Mouse (Mus musculus) neural tube, embryonic 15.5 days (tissue): ENCODE results near the gene Esrra. TPM values are rescaled to one million over a fixed set of nuclear protein-coding genes. Genes with fewer than 3 reads are reported as not detected.

ENCODE experiments used
- ATAC-seq: fragments of 200-750 bp; cut with Nextera tagmentation; 2 replicates; pipeline ENCODE4 v1.8.0; 2017; ENCODE audit warnings: mild to moderate bottlenecking, moderate TSS enrichment, moderate library complexity; ENCODE audit not compliant: low FRiP score
- H3K27ac ChIP-seq: fragments of 300-500 bp; sonication (generic); replicated peaks from 2 replicates; pipeline ENCODE4 v1.5.1; 2015; ENCODE audit warnings: mild to moderate bottlenecking, inconsistent platforms
- H3K27me3 ChIP-seq: fragments of 300-500 bp; sonication (generic); replicated peaks from 2 replicates; pipeline ENCODE4 v1.6.1; 2015; ENCODE audit warnings: inconsistent platforms
- H3K36me3 ChIP-seq: fragments of 300-500 bp; sonication (generic); 2 replicates; pipeline ENCODE4 v1.6.1; 2015; ENCODE audit warnings: inconsistent platforms
- H3K4me1 ChIP-seq: fragments of 300-500 bp; sonication (generic); 2 replicates; pipeline ENCODE4 v1.6.1; 2015; ENCODE audit warnings: inconsistent platforms
- H3K4me2 ChIP-seq: fragments of 300-500 bp; sonication (generic); 2 replicates; pipeline ENCODE4 v1.6.1; 2015; ENCODE audit warnings: inconsistent platforms, mild to moderate bottlenecking, moderate library complexity
- H3K4me3 ChIP-seq: fragments of 300-500 bp; sonication (generic); replicated peaks from 2 replicates; pipeline ENCODE4 v1.5.1; 2015; ENCODE audit warnings: mild to moderate bottlenecking, inconsistent platforms
- H3K9ac ChIP-seq: fragments of 300-500 bp; sonication (generic); replicated peaks from 2 replicates; pipeline ENCODE4 v1.6.1; 2015; ENCODE audit warnings: mild to moderate bottlenecking, inconsistent platforms
- H3K9me3 ChIP-seq: fragments of 300-500 bp; sonication (generic); replicated peaks from 2 replicates; pipeline ENCODE4 v1.6.1; 2016; ENCODE audit warnings: inconsistent platforms
- WGBS: fragments of 180-500 bp; shearing (Covaris S2); methylation state at CpG from one replicate; pipeline ENCODE4 v1.1.7; 2015; ENCODE audit warnings: mixed read lengths; 5-methylcytosine and 5-hydroxymethylcytosine counted together
- polyA plus RNA-seq: library from polyadenylated mRNA; unstranded; fragments of >200 nt; fragmentation: Nextera tagmentation; extraction: Ambion mirVana; gene quantifications from 2 replicates; pipeline ENCODE4 v1.2.1, GENCODE M21; 2015

The Esrra gene
- polyA plus RNA-seq, 1 experiment from 2014 or later: 17.1 TPM

DNA sequence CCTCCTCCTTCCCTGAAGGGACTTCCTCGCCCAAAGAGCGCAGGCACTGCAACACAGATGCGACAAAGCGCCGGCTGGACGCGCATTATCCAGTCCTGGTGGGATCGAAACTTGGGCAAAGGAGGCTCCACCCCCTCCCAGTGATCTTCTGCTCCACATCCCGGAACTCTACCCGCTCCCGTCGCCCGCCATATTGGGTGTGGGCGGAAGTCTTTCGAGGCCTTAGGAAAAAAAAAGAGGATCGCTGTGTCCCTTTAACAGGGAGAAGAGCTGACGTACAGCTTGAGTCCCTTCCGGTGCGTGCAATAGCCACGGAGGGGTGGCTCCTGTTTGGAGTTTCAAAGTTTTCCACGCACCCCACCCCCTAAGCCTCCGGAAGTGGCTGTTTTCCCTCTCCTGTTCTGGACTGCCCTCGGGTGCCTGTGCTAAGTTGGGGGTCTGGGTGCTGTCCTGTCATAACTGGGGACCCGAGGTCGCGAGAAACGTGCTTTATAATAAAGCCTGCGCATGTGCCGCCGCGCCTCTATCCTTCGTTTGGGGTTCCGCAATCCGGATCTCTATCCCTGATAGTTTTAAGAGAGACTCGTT lies 29.9 kb upstream of the Esrra start:
- Histone ChIP-seq H3K4me3 (peak overlapping the region; percentile 56), H3K4me1 (peaks cover 33% of the 10 kb centered on the region), H3K27ac (peak overlapping the region; percentile 90), H3K27me3 (no peaks in the 10 kb centered on the region), H3K9me3 (no peaks in the 10 kb centered on the region), H3K4me2 (peak overlapping the region; percentile 99), H3K9ac (peak overlapping the region; percentile 58), H3K36me3 (peaks cover 15% of the 10 kb centered on the region; the same call in 1 of the 2 replicates)
- peak; percentile 88 for ATAC-seq
- under 1% methylated on average over 35 of the region's 35 CpGs for WGBS

DNA sequence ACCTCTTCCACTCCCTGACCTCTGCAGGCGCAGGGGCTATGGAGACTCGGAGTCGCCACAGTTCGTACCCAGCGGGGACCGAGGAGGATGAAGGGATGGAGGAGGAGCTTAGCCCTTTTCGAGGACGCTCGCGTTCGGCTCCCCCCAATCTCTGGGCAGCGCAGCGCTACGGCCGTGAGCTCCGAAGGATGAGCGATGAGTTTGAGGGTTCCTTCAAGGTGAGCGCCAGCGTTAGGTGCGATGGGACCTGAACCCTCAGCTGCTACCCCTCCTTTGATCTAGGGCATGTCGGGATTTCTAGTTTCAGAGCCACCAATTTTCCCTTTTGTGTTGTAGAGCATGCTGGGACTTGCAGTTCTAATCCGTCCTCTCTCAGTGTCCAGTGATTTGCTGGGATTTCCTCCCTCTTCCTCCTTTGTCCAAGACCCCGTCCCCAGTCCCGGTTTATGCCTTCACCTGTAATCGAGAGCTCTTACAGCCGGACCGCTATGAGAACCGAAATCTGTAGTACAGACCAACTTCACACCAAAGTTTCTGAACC lies 29.1 kb upstream of the Esrra start:
- peak overlapping the region; percentile 99 for H3K4me2 ChIP-seq
- WGBS: under 1% methylated on average over 28 of the region's 28 CpGs
- H3K4me1 ChIP-seq: peaks cover 33% of the 10 kb centered on the region
- ATAC-seq: peak; percentile 70
- peak overlapping the region; percentile 90 for H3K27ac ChIP-seq
- no peaks in the 10 kb centered on the region for H3K9me3 ChIP-seq
- peak overlapping the region; percentile 58 for H3K9ac ChIP-seq
- H3K36me3 ChIP-seq: peaks cover 18% of the 10 kb centered on the region; the same call in 1 of the 2 replicates
- H3K27me3 ChIP-seq: no peaks in the 10 kb centered on the region
- H3K4me3 ChIP-seq: peak overlapping the region; percentile 56

DNA sequence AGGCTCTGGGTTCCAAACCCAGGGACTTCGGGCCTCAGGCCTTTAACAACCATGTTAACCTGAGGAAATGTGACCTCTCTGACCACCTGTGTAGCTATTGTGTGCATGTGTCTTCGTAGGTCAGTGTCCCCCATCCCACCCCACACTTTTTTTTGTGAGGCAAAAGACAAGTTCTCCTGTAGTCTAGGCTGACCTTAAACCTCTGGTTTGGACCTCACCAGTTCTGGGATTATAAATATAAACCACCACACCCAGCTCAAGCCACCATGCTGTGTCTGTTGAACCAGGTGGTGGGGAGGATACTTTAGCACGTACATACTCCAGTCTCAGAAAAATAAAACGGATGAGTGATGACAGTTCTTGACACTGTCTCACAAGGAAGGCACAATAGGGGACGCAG lies 28.3 kb upstream of the Esrra start:
- Histone ChIP-seq H3K4me3 (peak overlapping the region; percentile 56), H3K9me3 (no peaks in the 10 kb centered on the region), H3K27me3 (no peaks in the 10 kb centered on the region), H3K36me3 (peaks cover 14% of the 10 kb centered on the region; the same call in 1 of the 2 replicates), H3K27ac (peak overlapping the region; percentile 90), H3K4me1 (peaks cover 33% of the 10 kb centered on the region), H3K9ac (peak overlapping the region; percentile 58), H3K4me2 (peak overlapping the region; percentile 99)
- WGBS: 53% methylated on average over 5 of the region's 5 CpGs
- 0 out of 2 replicates have a peak, but pooled peaks have one; percentile 0 for ATAC-seq

DNA sequence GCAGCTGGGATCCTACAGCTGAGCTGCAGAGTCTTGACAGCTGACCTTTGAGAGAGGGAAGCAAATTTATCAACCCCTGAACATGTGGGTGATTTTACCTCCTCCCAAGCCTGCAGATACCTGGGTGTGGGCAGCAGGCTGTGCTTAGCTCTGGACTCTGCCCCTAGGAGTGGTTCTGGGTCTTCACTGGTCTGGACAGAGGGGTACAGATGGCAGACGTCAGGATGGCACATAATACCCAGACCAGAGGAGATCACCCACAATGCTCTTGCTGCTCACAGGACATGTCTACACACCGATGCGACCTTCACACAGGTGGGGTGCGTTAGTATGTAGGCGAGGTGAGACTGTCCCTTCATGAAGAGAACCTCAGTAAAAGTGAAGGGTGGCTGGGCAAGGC lies 27.9 kb upstream of the Esrra start:
- H3K9me3 ChIP-seq: no peaks in the 10 kb centered on the region
- no peak for ATAC-seq
- no peaks in the 10 kb centered on the region for H3K27me3 ChIP-seq
- H3K9ac ChIP-seq: no peak overlapping the region
- H3K4me1 ChIP-seq: peaks cover 33% of the 10 kb centered on the region
- no peak overlapping the region for H3K27ac ChIP-seq
- no peak overlapping the region for H3K4me3 ChIP-seq
- peak overlapping the region; percentile 99 for H3K4me2 ChIP-seq
- WGBS: 88% methylated on average over 5 of the region's 5 CpGs
- peaks cover 11% of the 10 kb centered on the region; the same call in 1 of the 2 replicates for H3K36me3 ChIP-seq

DNA sequence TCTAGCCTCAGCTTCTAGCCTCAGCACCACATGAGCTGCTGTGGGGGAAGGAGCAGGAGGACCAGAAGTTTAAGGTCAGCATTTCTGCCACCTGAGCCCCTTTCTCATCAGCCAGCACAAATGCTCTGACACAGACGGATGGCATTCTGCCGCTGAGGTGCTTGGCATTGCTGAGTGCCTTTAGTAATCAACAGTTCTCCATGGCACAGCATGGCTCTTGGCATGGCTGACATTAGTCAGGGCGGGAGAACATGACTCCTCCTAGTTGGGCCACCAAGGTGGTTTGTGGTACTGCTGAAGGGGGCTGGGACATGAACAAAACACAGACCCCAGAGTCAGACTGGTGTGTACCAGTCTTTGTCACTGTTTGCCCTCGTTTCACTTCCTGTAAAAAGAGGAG lies 26.6 kb upstream of the Esrra start:
- Histone ChIP-seq H3K4me3 (no peak overlapping the region), H3K4me1 (peaks cover 38% of the 10 kb centered on the region), H3K9ac (no peak overlapping the region), H3K4me2 (no peak overlapping the region), H3K27ac (no peak overlapping the region), H3K9me3 (no peaks in the 10 kb centered on the region), H3K36me3 (peaks cover 11% of the 10 kb centered on the region; the same call in 1 of the 2 replicates), H3K27me3 (no peaks in the 10 kb centered on the region)
- no peak for ATAC-seq
- WGBS: 74% methylated on average over 4 of the region's 4 CpGs

DNA sequence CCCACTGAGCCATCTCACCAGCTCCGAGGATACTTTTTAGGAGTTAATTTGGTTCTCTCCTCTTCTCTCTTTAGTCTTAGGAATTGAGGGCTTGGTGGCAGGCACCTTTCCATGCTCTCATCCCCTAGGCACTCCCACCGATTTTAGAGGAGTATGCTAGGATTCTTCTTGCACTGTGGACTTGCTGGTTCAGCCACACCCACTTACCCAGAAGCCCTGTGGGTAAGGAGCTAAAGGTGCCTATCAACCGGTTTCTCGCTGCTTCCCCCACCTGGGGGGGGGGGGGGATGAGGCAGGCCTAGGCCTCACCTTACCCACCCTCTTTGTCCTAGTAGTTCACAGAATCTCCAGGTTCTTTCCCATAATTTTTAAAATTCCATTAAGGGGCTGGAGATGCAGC lies 26.1 kb upstream of the Esrra start:
- no peak overlapping the region for H3K4me2 ChIP-seq
- WGBS: 45% methylated on average over 4 of the region's 4 CpGs
- no peaks in the 10 kb centered on the region for H3K27me3 ChIP-seq
- no peaks in the 10 kb centered on the region for H3K9me3 ChIP-seq
- no peak for ATAC-seq
- no peak overlapping the region for H3K9ac ChIP-seq
- H3K27ac ChIP-seq: no peak overlapping the region
- H3K4me3 ChIP-seq: no peak overlapping the region
- peaks cover 38% of the 10 kb centered on the region for H3K4me1 ChIP-seq
- peaks cover 11% of the 10 kb centered on the region; the same call in 1 of the 2 replicates for H3K36me3 ChIP-seq

DNA sequence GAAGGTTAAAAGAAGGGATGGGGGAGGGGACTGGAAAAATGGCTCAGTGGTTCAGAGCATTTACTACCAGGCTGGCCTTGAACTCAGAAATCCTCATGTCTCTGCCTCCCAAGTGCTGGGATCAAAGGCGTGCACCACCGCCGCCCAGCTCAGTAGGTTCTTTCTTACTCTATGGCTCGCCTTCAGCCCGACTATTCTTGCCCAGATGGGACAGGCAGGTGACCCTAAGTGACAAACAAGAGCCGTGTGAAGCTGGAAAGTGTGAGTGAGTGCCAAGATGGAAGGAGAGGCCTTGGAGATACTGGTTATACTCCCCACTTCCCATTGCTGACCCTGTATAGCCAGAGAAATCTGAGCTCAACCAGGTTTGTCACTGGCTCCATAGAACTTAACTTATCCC lies 22.1 kb upstream of the Esrra start:
- no peaks in the 10 kb centered on the region for H3K27me3 ChIP-seq
- peaks cover 11% of the 10 kb centered on the region; the same call in 1 of the 2 replicates for H3K36me3 ChIP-seq
- no peaks in the 10 kb centered on the region for H3K9me3 ChIP-seq
- no peak overlapping the region for H3K9ac ChIP-seq
- H3K27ac ChIP-seq: no peak overlapping the region
- H3K4me3 ChIP-seq: no peak overlapping the region
- 91% methylated on average over 6 of the region's 6 CpGs for WGBS
- peaks cover 43% of the 10 kb centered on the region for H3K4me1 ChIP-seq
- ATAC-seq: no peak
- 0 out of 2 replicates have a peak overlapping the region, but pooled peaks have one; percentile 5 for H3K4me2 ChIP-seq

DNA sequence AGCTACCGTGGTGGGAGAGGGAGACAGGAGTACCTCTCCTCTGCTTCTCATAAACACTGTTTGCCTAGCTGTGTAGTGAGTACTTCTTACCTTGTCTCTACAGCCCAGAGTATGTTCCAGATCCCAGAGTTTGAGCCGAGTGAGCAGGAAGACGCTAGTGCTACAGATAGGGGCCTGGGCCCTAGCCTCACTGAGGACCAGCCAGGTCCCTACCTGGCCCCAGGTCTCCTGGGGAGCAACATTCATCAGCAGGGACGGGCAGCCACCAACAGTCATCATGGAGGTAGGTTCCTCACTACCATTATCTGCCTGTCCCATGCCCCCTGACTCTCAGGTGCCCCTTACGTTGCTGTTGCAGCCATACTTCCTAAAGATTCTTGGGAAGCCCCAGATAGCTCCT lies 21.2 kb upstream of the Esrra start:
- no peak; the same call in 1 of the 2 replicates for ATAC-seq
- peak overlapping the region; percentile 99 for H3K4me2 ChIP-seq
- H3K27me3 ChIP-seq: 0 out of 2 replicates have a peak, but pooled peaks cover 1% of the 10 kb centered on the region
- peaks cover 14% of the 10 kb centered on the region; the same call in 1 of the 2 replicates for H3K36me3 ChIP-seq
- H3K9ac ChIP-seq: peak overlapping the region; percentile 97
- peaks cover 53% of the 10 kb centered on the region for H3K4me1 ChIP-seq
- H3K27ac ChIP-seq: peak overlapping the region; percentile 96
- H3K4me3 ChIP-seq: peak overlapping the region; percentile 78
- no peaks in the 10 kb centered on the region for H3K9me3 ChIP-seq
- 32% methylated on average over 5 of the region's 5 CpGs for WGBS

DNA sequence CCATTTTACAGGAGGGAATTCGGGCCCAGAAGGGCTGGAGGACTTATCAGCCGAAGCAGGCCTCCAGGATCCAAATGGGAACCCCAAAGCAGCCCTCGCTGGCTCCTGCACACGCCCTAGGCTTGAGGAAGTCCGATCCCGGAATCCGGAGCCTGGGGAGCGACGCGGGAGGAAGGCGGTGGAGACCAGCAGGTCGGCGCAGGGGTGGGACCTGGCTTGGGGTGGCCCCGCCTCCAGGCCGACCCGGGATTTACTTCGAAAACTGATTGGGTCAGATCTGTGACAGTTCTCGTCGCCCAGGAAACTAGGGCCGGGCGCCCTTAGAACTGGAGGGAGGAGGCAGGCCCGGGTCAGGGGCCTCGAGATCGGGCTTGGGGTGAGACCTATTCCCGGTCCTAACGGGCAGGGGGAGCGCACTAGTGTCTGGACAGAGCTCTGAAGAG lies 20.7 kb upstream of the Esrra start, which contains the start of gene Gpr137:
TSS of gene Gpr137 (minus strand) at position 232 of the 443 bp plus-strand sequence.
- Histone ChIP-seq H3K36me3 (peaks cover 17% of the 10 kb centered on the region; the same call in 1 of the 2 replicates), H3K27me3 (peaks cover 5% of the 10 kb centered on the region; the same call in 1 of the 2 replicates), H3K4me1 (peaks cover 56% of the 10 kb centered on the region), H3K27ac (peak within 1 kb of the TSS; percentile 96), H3K4me3 (peak within 1 kb of the TSS; percentile 78), H3K4me2 (peak within 1 kb of the TSS; percentile 99), H3K9me3 (no peaks in the 10 kb centered on the region), H3K9ac (peak within 1 kb of the TSS; percentile 97)
- under 1% methylated on average over 27 of the region's 27 CpGs for WGBS
- ATAC-seq: peak; percentile 87

DNA sequence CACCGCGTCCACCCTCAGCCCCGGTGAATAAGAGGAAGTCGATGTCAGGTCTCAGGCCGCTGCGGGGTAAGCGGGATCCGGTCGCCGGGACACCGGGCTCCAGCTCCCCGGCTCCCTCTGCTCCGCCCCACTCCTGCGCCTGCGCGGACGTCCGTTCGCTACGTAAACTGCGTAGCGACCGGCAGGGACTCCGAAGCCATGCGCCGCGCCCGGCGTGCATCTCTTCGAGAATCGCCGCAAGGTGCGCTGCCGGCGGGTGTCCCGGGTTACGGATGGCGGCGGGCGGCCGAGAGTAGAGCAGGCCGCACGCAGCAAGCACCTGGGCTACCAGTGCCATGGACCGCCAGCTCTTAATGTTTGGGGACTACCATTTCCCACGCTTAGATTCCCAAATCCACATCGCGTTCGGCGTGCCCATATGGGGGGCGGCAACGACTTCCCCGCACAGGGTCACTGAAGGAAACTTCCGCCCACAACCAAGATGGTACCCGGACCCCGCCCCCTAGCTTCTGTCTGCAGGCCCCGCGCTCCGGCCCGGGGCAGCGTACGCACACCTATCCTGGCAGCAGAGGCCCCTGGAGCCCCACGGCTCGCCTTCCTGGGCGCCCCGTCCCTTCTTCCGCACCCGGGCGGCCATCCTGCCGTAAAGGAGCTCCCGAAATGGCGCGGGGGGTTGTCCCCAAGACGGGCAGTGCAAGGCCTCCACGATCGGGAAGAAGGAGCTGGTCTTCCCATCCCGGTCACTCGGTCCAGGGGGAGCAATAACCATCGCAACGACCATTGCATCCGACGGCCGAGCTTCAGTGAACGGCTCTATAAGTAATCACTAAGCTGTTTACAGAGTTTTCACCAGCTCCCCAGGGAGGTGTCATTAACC lies 20.0 kb upstream of the Esrra start, which contains the start of gene Bad:
TSS of gene Bad (plus strand) at position 490 of the 877 bp plus-strand sequence.
- Histone ChIP-seq H3K4me3 (peak within 1 kb of the TSS; percentile 78), H3K9ac (peak within 1 kb of the TSS; percentile 97), H3K27ac (peak within 1 kb of the TSS; percentile 96), H3K36me3 (peaks cover 15% of the 10 kb centered on the region; the same call in 1 of the 2 replicates), H3K4me1 (peaks cover 56% of the 10 kb centered on the region), H3K9me3 (no peaks in the 10 kb centered on the region), H3K27me3 (peaks cover 10% of the 10 kb centered on the region; the same call in 1 of the 2 replicates), H3K4me2 (peak within 1 kb of the TSS; percentile 99)
- peak; percentile 87 for ATAC-seq
- WGBS: under 1% methylated on average over 82 of the region's 83 CpGs
